Mouse (Mus musculus): ENCODE results near the gene Pax3.

Gene Pax3

GRCm38 (mm10) chr1:78196751-78197311 lies at the start of gene Pax3:
TSS of gene Pax3 (minus strand) at chr1:78197134.
- no peak for DNase-seq (ENCODE audit: low spot score)

- no peak for DNase-seq (ENCODE audit: low spot score)
These were observed 37.4 kb upstream of the Pax3 start for GRCm38 (mm10) chr1:78234306-78234705.

DNA sequence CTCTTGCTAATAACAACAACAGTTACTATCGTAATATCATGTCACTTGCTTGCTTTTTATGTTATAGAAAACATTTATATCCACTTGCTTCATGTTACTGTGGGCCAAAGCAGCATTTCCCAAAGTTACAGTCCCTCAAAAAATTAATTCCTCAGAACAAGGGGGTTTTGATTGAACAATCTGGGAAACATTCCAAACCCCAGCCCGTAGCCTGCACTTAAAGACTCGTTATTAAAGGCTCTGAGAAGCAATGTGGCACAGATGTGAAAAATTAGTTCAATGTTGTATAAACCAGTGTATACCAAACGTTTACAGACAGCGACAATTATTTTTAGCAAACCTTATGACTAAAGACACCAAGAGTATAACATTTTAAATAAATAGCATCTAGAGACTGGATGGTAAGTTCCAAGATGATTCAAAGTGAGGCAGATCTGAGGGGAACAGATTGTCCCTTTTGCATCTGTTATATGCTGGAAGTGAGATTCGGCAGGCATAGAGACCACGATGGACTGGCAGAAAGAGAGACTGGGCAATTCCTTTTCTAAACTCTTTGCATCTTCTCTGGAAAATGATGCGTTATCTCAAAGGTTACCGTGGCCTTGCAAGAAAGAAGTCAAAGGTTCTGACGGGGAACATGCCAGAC lies 35.1 kb upstream of the Pax3 start:
- DNase-seq (ENCODE audit: low spot score) = no peak

GRCm38 (mm10) chr1:78229801-78230200 lies 32.9 kb upstream of the Pax3 start:
- no peak for DNase-seq (ENCODE audit: low spot score)

DNA sequence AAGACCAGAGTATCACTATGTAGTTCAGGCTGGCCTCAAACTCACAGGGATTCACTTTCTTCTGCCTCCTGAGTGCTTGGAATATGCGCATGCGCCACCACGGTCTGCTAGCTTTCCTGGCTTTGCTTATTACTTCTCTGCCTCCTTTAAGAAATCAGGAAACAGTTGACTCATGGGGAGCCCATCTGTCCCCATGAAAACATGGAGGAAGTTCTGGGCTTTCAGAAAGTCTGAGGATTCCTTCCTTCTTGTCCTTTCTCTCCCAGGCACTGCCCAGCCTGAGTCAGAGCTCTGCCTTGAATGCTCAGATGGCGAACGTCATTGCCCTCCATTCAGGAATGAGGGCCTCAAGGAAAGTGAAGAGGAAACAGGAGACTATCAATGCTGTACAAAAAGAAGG lies 31.8 kb upstream of the Pax3 start:
- no peak for DNase-seq (ENCODE audit: low spot score)

- DNase-seq (ENCODE audit: low spot score) = no peak
These were observed 21.3 kb upstream of the Pax3 start for GRCm38 (mm10) chr1:78218057-78218780.

- no peak for DNase-seq (ENCODE audit: low spot score)
These were observed 20.5 kb upstream of the Pax3 start for GRCm38 (mm10) chr1:78217151-78218034.

- DNase-seq (ENCODE audit: low spot score) = peak; percentile 51
These were observed 19.7 kb upstream of the Pax3 start for GRCm38 (mm10) chr1:78216509-78217141.

- no peak for DNase-seq (ENCODE audit: low spot score)
These were observed 19.0 kb upstream of the Pax3 start for GRCm38 (mm10) chr1:78215749-78216508.

GRCm38 (mm10) chr1:78211041-78211440 lies 14.1 kb upstream of the Pax3 start:
- DNase-seq (ENCODE audit: low spot score) = no peak

DNA sequence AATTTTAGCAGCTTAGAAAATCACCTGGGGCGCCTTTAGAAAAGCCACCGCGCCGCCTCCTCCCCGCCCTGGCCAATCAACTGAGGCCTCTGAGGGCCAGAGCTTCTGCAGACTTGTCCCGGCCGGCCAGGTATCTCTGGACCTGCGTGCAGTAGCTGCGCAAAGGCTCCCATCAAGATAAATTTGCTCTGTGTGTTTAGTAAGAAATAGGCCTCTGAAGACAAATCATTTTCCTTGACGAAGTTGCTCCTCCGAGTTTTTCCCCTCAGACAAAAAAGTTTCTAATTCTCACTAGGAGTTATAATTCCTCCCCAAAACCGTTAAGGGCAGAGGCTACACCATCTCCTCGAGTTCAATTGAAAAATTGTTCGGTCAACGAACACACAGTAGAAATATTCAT lies 13.6 kb upstream of the Pax3 start:
- DNase-seq (ENCODE audit: low spot score) = no peak

GRCm38 (mm10) chr1:78208281-78208814 lies 11.4 kb upstream of the Pax3 start:
- no peak for DNase-seq (ENCODE audit: low spot score)

DNA sequence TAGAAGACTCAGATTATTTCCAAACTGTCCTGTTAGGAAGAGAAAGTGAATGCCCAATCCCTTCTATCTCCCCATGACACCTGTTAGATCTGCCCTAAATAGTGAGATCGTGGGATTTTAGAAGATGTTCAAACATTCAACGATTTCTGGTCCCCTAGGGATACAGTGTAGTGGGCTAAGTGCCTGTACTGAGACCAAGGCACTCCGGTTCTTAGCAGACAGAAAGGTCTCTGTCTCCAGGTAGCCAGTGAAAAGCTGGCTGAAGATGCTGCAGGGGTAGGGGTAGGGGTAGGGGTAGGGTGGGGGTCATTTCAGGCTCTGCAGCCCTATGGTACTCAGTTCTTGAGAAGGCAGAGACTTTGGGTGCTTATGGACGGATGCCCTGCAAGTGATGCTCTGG lies 7.4 kb upstream of the Pax3 start:
- DNase-seq (ENCODE audit: low spot score) = no peak

GRCm38 (mm10) chr1:78203622-78204211 lies 6.8 kb upstream of the Pax3 start:
- DNase-seq (ENCODE audit: low spot score) = no peak

DNA sequence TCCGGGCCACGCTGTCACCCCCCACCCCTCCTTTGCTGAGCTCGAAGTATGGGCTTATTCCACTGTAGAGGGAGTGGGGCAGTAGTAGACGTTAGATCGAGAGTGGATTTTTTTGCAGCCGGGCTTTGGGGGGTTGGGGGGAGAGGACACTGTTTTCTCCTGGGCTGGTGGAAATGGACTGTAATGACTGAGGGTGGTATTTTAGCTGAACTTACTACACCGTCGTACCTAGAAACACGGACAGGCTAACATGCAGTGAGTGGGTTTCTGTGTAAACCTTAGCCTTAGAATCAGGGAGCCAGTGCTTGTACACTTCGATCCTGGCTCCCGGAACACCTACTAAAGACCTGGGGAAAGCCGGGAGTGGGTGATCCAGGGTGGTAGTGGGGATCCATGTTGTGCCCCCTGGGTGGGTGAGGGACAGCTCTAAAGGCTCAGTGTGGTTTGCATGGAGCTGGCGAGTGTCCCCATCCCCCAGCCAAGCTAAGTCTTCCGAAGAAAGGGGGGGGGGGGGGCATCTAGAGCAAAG lies 6.2 kb upstream of the Pax3 start:
- no peak for DNase-seq (ENCODE audit: low spot score)

- no peak for DNase-seq (ENCODE audit: low spot score)
These were observed 5.6 kb upstream of the Pax3 start for GRCm38 (mm10) chr1:78202466-78203085.

GRCm38 (mm10) chr1:78201251-78202010 lies 4.5 kb upstream of the Pax3 start:
- DNase-seq (ENCODE audit: low spot score) = no peak

GRCm38 (mm10) chr1:78200191-78200590 lies 3.3 kb upstream of the Pax3 start:
- no peak for DNase-seq (ENCODE audit: low spot score)

GRCm38 (mm10) chr1:78199221-78199620 lies 2.3 kb upstream of the Pax3 start:
- DNase-seq (ENCODE audit: low spot score) = no peak
